Mouse (Mus musculus) MEL (cell line): ENCODE measurements around the gene Cmc1. TPM values are rescaled to one million over a fixed set of nuclear protein-coding genes. Genes with fewer than 3 reads are reported as not detected.

Source experiments
- DNase-seq: peaks from one replicate; pipeline ENCODE4 v3.0.0; 2011; ENCODE audit warnings: low read depth, low spot score
- H3K27ac ChIP-seq: 2 replicates; pipeline ENCODE4 v1.5.1; 2012; ENCODE audit warnings: low read depth, mild to moderate bottlenecking, control low read depth, low read length, moderate library complexity; ENCODE audit not compliant: control insufficient read depth
- H3K27me3 ChIP-seq, 2 experiments: fragments of 150-350 bp in 1 of 2; sonication (generic) in 1 of 2; 2 replicates each; pipeline ENCODE4 v1.6.1; 2012; ENCODE audit warnings: low read length in 2 of 2, mild to moderate bottlenecking in 2 of 2, improper control_type of control experiment in 1 of 2, moderate library complexity in 1 of 2; ENCODE audit not compliant: insufficient read depth in 2 of 2, control insufficient read depth in 1 of 2
- H3K36me3 ChIP-seq, 2 experiments: 2 replicates each; pipeline ENCODE4 v1.6.1; 2012 to 2014; ENCODE audit warnings: low read length in 2 of 2, improper control_type of control experiment in 1 of 2, inconsistent platforms in 1 of 2, mild to moderate bottlenecking in 1 of 2; ENCODE audit not compliant: insufficient read depth in 2 of 2, control insufficient read depth in 1 of 2
- H3K4me1 ChIP-seq, 2 experiments: fragments of 150-350 bp in 1 of 2; sonication (generic) in 1 of 2; 2 replicates each; pipeline ENCODE4 v1.6.1; 2012; ENCODE audit warnings: low read length in 2 of 2, improper control_type of control experiment in 1 of 2, mild to moderate bottlenecking in 1 of 2; ENCODE audit not compliant: insufficient read depth in 2 of 2, control insufficient read depth in 1 of 2
- H3K4me3 ChIP-seq, 2 experiments: fragments of 150-350 bp in 1 of 2; sonication (generic) in 1 of 2; 2 replicates each; pipeline ENCODE4 v1.5.1; 2012; ENCODE audit warnings: low read depth in 2 of 2, low read length in 2 of 2, mild to moderate bottlenecking in 2 of 2, moderate library complexity in 2 of 2, control low read depth in 1 of 2, improper control_type of control experiment in 1 of 2; ENCODE audit not compliant: control insufficient read depth in 1 of 2, insufficient read depth in 1 of 2
- H3K79me2 ChIP-seq: 2 replicates; pipeline ENCODE4 v1.6.1; 2012; ENCODE audit warnings: mild to moderate bottlenecking, low read length, moderate library complexity; ENCODE audit not compliant: control insufficient read depth, poor library complexity, insufficient read depth
- H3K9ac ChIP-seq: 2 replicates; pipeline ENCODE4 v1.6.1; 2012; ENCODE audit warnings: low read depth, mild to moderate bottlenecking, control low read depth, low read length, moderate library complexity; ENCODE audit not compliant: control insufficient read depth, poor library complexity, severe bottlenecking
- H3K9me3 ChIP-seq: fragments of 150-350 bp; sonication (generic); replicated peaks from 2 replicates; pipeline ENCODE4 v1.6.1; 2012; ENCODE audit warnings: mild to moderate bottlenecking, low read length, improper control_type of control experiment, moderate library complexity; ENCODE audit not compliant: insufficient read depth
- BHLHE40 ChIP-seq: IDR thresholded peaks from 2 replicates; pipeline ENCODE4 v1.6.1; 2012; ENCODE audit warnings: low read depth, mild to moderate bottlenecking, inconsistent platforms, low read length, improper control_type of control experiment, borderline replicate concordance
- CHD1 ChIP-seq: IDR thresholded peaks from 2 replicates; pipeline ENCODE4 v1.6.1; 2012; ENCODE audit warnings: low read depth, mild to moderate bottlenecking, inconsistent platforms, low read length, improper control_type of control experiment
- CTCF ChIP-seq, 3 experiments: IDR thresholded peaks in 2 of 3; conservative IDR thresholded peaks in 1 of 3; 2 replicates each; pipeline ENCODE4 v1.5.1; 2011 to 2012; ENCODE audit warnings: low read length in 3 of 3, low read depth in 2 of 3, mild to moderate bottlenecking in 2 of 3, improper control_type of control experiment in 1 of 3, inconsistent platforms in 1 of 3, mixed read lengths in 1 of 3, moderate library complexity in 1 of 3; ENCODE audit not compliant: control insufficient read depth in 1 of 3, insufficient read depth in 1 of 3, poor library complexity in 1 of 3, severe bottlenecking in 1 of 3
- ELF1 ChIP-seq: IDR thresholded peaks from 2 replicates; pipeline ENCODE4 v1.6.1; 2014; ENCODE audit warnings: low read depth, mild to moderate bottlenecking, inconsistent platforms, low read length, improper control_type of control experiment, moderate library complexity
- EP300 ChIP-seq, 2 experiments: IDR thresholded peaks; 2 replicates each; pipeline ENCODE4 v1.6.1; 2011; ENCODE audit warnings: improper control_type of control experiment in 2 of 2, low read length in 2 of 2, low read depth in 1 of 2, mild to moderate bottlenecking in 1 of 2
- ETS1 ChIP-seq: IDR thresholded peaks from 2 replicates; pipeline ENCODE4 v1.6.1; 2012; ENCODE audit warnings: low read depth, mild to moderate bottlenecking, inconsistent platforms, low read length, improper control_type of control experiment, moderate library complexity
- KAT2A ChIP-seq: conservative IDR thresholded peaks from 2 replicates; pipeline ENCODE4 v1.6.1; 2012; ENCODE audit warnings: low read depth, low read length, improper control_type of control experiment, inconsistent platforms
- MAZ ChIP-seq: IDR thresholded peaks from 2 replicates; pipeline ENCODE4 v1.6.1; 2012; ENCODE audit warnings: low read depth, mild to moderate bottlenecking, inconsistent platforms, low read length, improper control_type of control experiment
- MEF2A ChIP-seq: IDR thresholded peaks from 2 replicates; pipeline ENCODE4 v1.6.1; 2014; ENCODE audit warnings: low read depth, mild to moderate bottlenecking, inconsistent platforms, low read length, improper control_type of control experiment; ENCODE audit not compliant: poor library complexity, insufficient replicate concordance, severe bottlenecking; ENCODE audit errors: extremely low read depth
- MXI1 ChIP-seq: IDR thresholded peaks from 2 replicates; pipeline ENCODE4 v1.6.1; 2011; ENCODE audit warnings: mild to moderate bottlenecking, low read depth, low read length, improper control_type of control experiment
- MYC ChIP-seq: IDR thresholded peaks from 2 replicates; pipeline ENCODE4 v1.6.1; 2011; ENCODE audit warnings: low read depth, mild to moderate bottlenecking, low read length, improper control_type of control experiment, moderate library complexity
- NRF1 ChIP-seq: IDR thresholded peaks from 2 replicates; pipeline ENCODE4 v1.6.1; 2014; ENCODE audit warnings: low read depth, mild to moderate bottlenecking, inconsistent platforms, low read length, improper control_type of control experiment, moderate library complexity; ENCODE audit not compliant: poor library complexity, insufficient read depth, severe bottlenecking
- POLR2AphosphoS5 ChIP-seq: IDR thresholded peaks from 2 replicates; pipeline ENCODE4 v1.6.1; 2012; ENCODE audit warnings: low read depth, borderline replicate concordance, mild to moderate bottlenecking, inconsistent platforms, low read length, moderate library complexity, mixed read lengths
- RAD21 ChIP-seq: IDR thresholded peaks from 2 replicates; pipeline ENCODE4 v1.6.1; 2011; ENCODE audit warnings: mild to moderate bottlenecking, low read depth, low read length, improper control_type of control experiment
- SIN3A ChIP-seq: IDR thresholded peaks from 2 replicates; pipeline ENCODE4 v1.6.1; 2012; ENCODE audit warnings: low read length, improper control_type of control experiment, inconsistent platforms
- TCF12 ChIP-seq: IDR thresholded peaks from 2 replicates; pipeline ENCODE4 v1.6.1; 2014; ENCODE audit warnings: low read depth, mild to moderate bottlenecking, inconsistent platforms, low read length, improper control_type of control experiment, moderate library complexity
- USF2 ChIP-seq, 2 experiments: IDR thresholded peaks; 2 replicates each; pipeline ENCODE4 v1.6.1; 2011 to 2012; ENCODE audit warnings: improper control_type of control experiment in 2 of 2, low read length in 2 of 2, borderline replicate concordance in 1 of 2, inconsistent platforms in 1 of 2, low read depth in 1 of 2, mild to moderate bottlenecking in 1 of 2; ENCODE audit not compliant: insufficient read depth in 1 of 2
- ZKSCAN1 ChIP-seq: IDR thresholded peaks from 2 replicates; pipeline ENCODE4 v1.6.1; 2012; ENCODE audit warnings: low read depth, mild to moderate bottlenecking, inconsistent platforms, low read length, improper control_type of control experiment, moderate library complexity
- polyA plus RNA-seq, 2 experiments: library from polyadenylated mRNA; stranded (reverse) in 1 of 2; unstranded in 1 of 2; fragments of >175 nt in 1 of 2; fragments of >200 nt in 1 of 2; gene quantifications; 2 replicates each; pipeline versions ENCODE4 v1.2.1 to v1.2.4; 2012; ENCODE audit warnings: low replicate concordance in 2 of 2, low read depth in 1 of 2; ENCODE audit not compliant: insufficient read length in 2 of 2, insufficient read depth in 1 of 2, missing spikeins in 1 of 2
- total RNA-seq: library from RNA; depleted of rRNA; stranded (reverse); fragments of 300-350 nt; gene quantifications from 2 replicates; pipeline ENCODE4 v1.2.3, GENCODE M21; 2012

Cmc1 gene
- total and polyA plus RNA-seq, 3 experiments: 35.9 to 36.0 TPM; not detected in 1

GRCm38 (mm10) chr9:118179136-118180025 is 29.4 kb upstream of the Cmc1 start:
- Histone ChIP-seq H3K27me3 (no peaks in the 10 kb centered on the region), H3K36me3 (no peaks in the 10 kb centered on the region), H3K4me3 (no peak overlapping the region), H3K27ac (no peak overlapping the region), H3K4me1 (peaks cover 0 to 3% of the 10 kb centered on the region in 2 experiments; a peak in 1 of 4 replicates), H3K9ac (no peak overlapping the region), H3K79me2 (no peaks in the 10 kb centered on the region), H3K9me3 (no peaks in the 10 kb centered on the region)
- no peak for DNase-seq
- TF ChIP-seq NRF1 (no peak), ETS1 (no peak), MXI1 (no peak), SIN3A (no peak), KAT2A (no peak), TCF12 (no peak), ELF1 (no peak), CHD1 (no peak)

DNA sequence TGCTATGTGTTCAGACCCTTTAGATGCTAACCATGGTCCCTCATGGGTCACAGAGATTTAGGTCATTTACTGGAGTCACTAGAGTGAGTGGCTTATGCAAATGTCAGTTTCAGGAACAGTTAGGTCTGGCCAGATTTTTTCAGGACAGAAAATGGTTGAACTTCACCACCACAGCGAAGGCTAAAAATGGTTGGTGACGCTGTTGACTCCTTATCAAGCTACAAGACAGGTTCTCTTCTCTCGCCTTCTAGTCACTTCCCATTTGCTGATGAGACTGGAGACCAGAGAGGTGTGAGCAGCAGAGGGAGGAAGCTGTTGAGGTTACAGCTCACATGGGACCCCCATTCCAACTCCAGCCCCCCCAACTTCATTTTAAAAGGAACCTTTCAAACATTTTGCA is 26.7 kb upstream of the Cmc1 start:
- H3K9ac ChIP-seq: no peak overlapping the region
- no peaks in the 10 kb centered on the region for H3K9me3 ChIP-seq
- DNase-seq: no peak
- no peaks in the 10 kb centered on the region for H3K27me3 ChIP-seq
- no peak overlapping the region for H3K27ac ChIP-seq
- TF ChIP-seq ZKSCAN1 (no peak), KAT2A (no peak), MAZ (no peak), POLR2AphosphoS5 (no peak), EP300 (IDR thresholded peaks at IDR 0.05; ENCODE audit: low read depth in 1 of 2, low read length in 2 of 2) (no peak), USF2 (IDR thresholded peaks at IDR 0.05; ENCODE audit: borderline replicate concordance in 1 of 2, insufficient read depth in 1 of 2, low read depth in 1 of 2, low read length in 2 of 2) (no peak), MYC (no peak), CHD1 (no peak), BHLHE40 (no peak), MEF2A (no peak), MXI1 (no peak), RAD21 (no peak), CTCF (IDR thresholded peaks at IDR 0.05 in 2 of 3, conservative IDR thresholded peaks at IDR 0.05 in 1 of 3; ENCODE audit: control insufficient read depth in 1 of 3, insufficient read depth in 1 of 3, low read depth in 2 of 3, low read length in 3 of 3, poor library complexity in 1 of 3, severe bottlenecking in 1 of 3) (no peak)
- no peaks in the 10 kb centered on the region for H3K36me3 ChIP-seq
- peaks cover 0 to 3% of the 10 kb centered on the region in 2 experiments; a peak in 1 of 4 replicates for H3K4me1 ChIP-seq
- H3K79me2 ChIP-seq: no peaks in the 10 kb centered on the region
- no peak overlapping the region for H3K4me3 ChIP-seq
